Mouse (Mus musculus): ENCODE measurements around the gene Gm3139.

Gm3139 gene

DNA sequence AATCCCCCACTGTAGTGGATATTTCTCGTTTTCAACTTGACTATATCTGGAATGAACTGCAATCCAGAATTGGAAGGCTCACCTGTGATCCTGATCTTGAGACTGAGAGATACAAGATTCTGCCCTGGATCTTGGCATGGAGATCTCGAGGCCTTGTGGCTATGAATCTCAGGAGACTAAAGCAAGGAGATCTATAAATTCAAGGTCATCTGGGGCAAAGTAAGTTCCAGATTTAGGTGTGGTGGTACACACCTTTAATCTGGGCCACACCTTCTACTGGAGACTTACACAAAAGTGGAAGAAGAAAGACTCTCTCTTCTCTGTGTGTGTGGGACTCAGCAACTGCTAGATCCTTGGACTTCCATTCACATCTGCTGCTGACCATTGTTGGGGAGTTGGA lies at the start of gene Gm3139:
Gene Gm3139 (plus strand): TSS at position 301 of the 400 bp plus-strand sequence.
- in situ Hi-C loops (cut with MboI, MseI): loop anchor here (10.0 to 25.0 kb wide), 2 partner anchors 1061 to 1064 kb away; no protein-coding TSS in a partner anchor
